9 mouse cellular contexts compared by ENCODE assay signal in genomic region chr17:8367514-8368480, GRCm38 (mm10). TPM values are rescaled to one million over a fixed set of nuclear protein-coding genes. Genes with fewer than 3 reads are reported as not detected.
DNase-seq lines count a peak whose midpoint lies in the region; ATAC-seq lines count a peak whose summit lies in the region.
"Had no signal": no experiment of that assay in that cellular context is flagged by ENCODE, and none has a peak within 500 bp of the region (broad histone marks: within the 10 kb centered on the region; RNA-seq: fewer than 3 reads in every experiment).

No protein-coding gene starts in this region.

- 15% methylated on average over 20 of the region's 20 CpGs for WGBS in midbrain, embryonic 11.5 days

- ATAC-seq in midbrain, embryonic 11.5 days (ENCODE audit: low FRiP score): peak; percentile 60

- H3K9me3 ChIP-seq in midbrain, embryonic 11.5 days (ENCODE audit: control insufficient read depth, low read length): no peaks in the 10 kb centered on the region

- peak overlapping the region; percentile 64 for H3K9ac ChIP-seq in midbrain, embryonic 11.5 days (ENCODE audit: low read length)

- no peaks in the 10 kb centered on the region for H3K27me3 ChIP-seq in midbrain, embryonic 11.5 days (ENCODE audit: control insufficient read depth, insufficient read depth, low read length)

- peaks cover 52% of the 10 kb centered on the region for H3K4me1 ChIP-seq in midbrain, embryonic 11.5 days (ENCODE audit: control insufficient read depth, insufficient read depth, low read length)

- no peak overlapping the region for H3K4me3 ChIP-seq in midbrain, embryonic 11.5 days (ENCODE audit: low read depth, low read length)

- H3K36me3 ChIP-seq in midbrain, embryonic 11.5 days (ENCODE audit: control insufficient read depth, insufficient read depth, low read length): no peaks in the 10 kb centered on the region

- DNase-seq in urinary bladder, postnatal 14 days (ENCODE audit: low spot score): peak; percentile 28
- DNase-seq in urinary bladder, postnatal 36 days (ENCODE audit: low spot score in 2 of 2): no peak
- peak; percentile 6 for DNase-seq in gonadal fat pad, adult 2 months (ENCODE audit: low read depth)
- DNase-seq in midbrain, embryonic 11.5 days (ENCODE audit: low spot score, missing footprints): peak; percentile 94
- no peak for DNase-seq in ovary, postnatal 10 days (ENCODE audit: low spot score)
- DNase-seq in thymus, postnatal 0 days (ENCODE audit: low spot score): no peak
- no peak for DNase-seq in B cell, adult 2 months
- DNase-seq in thymus, postnatal 4 days: no peak

- peak overlapping the region; percentile 37 for H3K4me2 ChIP-seq in midbrain, embryonic 11.5 days

- H3K27ac ChIP-seq in midbrain, embryonic 11.5 days (ENCODE audit: low read depth, low read length): peak overlapping the region; percentile 96
- H3K27ac ChIP-seq: kidney, postnatal 0 days had no signal

RNA-seq across cellular contexts. Expression of gene T2, which starts 12.0 kb away (rescaled TPM):
- 1.3 and 1.8 TPM in 2 replicates for polyA plus RNA-seq in gonadal fat pad, adult 2 months (2012; rRNA removed)
- polyA plus RNA-seq in midbrain, embryonic 11.5 days (2014; fragmentation: Nextera tagmentation; extraction: Ambion mirVana): 0.18 and 0.30 TPM in 2 replicates
- polyA plus RNA-seq in thymus, postnatal 0 days (2015; fragmentation: Nextera tagmentation; extraction: Ambion mirVana): 0.19 and 0.27 TPM in 2 replicates

RNA-seq across cellular contexts. Expression of gene Prr18, which starts 30.5 kb away (rescaled TPM):
- 0.46 and 1.2 TPM in 2 replicates for polyA plus RNA-seq in gonadal fat pad, adult 2 months (2012; rRNA removed)
- 0.90 and 1.3 TPM in 2 replicates for polyA plus RNA-seq in midbrain, embryonic 11.5 days (2014; fragmentation: Nextera tagmentation; extraction: Ambion mirVana)
- 0.07 and 0.18 TPM in 2 replicates for polyA plus RNA-seq in thymus, postnatal 0 days (2015; fragmentation: Nextera tagmentation; extraction: Ambion mirVana)

RNA-seq across cellular contexts. Expression of gene Sft2d1, which starts 56.9 kb away (rescaled TPM):
- polyA plus RNA-seq in gonadal fat pad, adult 2 months (2012; rRNA removed): 69.9 and 70.6 TPM in 2 replicates
- polyA plus RNA-seq in midbrain, embryonic 11.5 days (2014; fragmentation: Nextera tagmentation; extraction: Ambion mirVana): 67.8 and 68.2 TPM in 2 replicates
- polyA plus RNA-seq in thymus, postnatal 0 days (2015; fragmentation: Nextera tagmentation; extraction: Ambion mirVana): 130 and 131 TPM in 2 replicates

Comparison
In these comparisons a context has a peak if more than half of its experiments do, and no peak if none do; other contexts are left out.
1. DNase-seq: peak in urinary bladder, postnatal 14 days (single experiment), gonadal fat pad, adult 2 months (single experiment) and midbrain, embryonic 11.5 days (single experiment); none in urinary bladder, postnatal 36 days (0 of 2), ovary, postnatal 10 days (single experiment), thymus, postnatal 0 days (single experiment), B cell, adult 2 months (0 of 2) and thymus, postnatal 4 days (single experiment).